Mouse (Mus musculus) limb, embryonic 15.5 days (tissue): ENCODE data around the gene Dmpk. TPM values are rescaled to one million over a fixed set of nuclear protein-coding genes. Genes with fewer than 3 reads are reported as not detected.

ENCODE experiments used
- ATAC-seq: fragments of 200-750 bp; cut with Nextera tagmentation; 2 replicates; pipeline ENCODE4 v1.8.0; 2017; ENCODE audit warnings: low read depth, moderate TSS enrichment; ENCODE audit not compliant: insufficient number of reproducible peaks, low FRiP score, low TSS enrichment
- H3K27ac ChIP-seq: fragments of 300-500 bp; sonication (generic); 2 replicates; pipeline ENCODE4 v1.5.1; 2015; ENCODE audit warnings: moderate library complexity, mild to moderate bottlenecking, inconsistent platforms
- H3K27me3 ChIP-seq: fragments of 300-500 bp; sonication (generic); 2 replicates; pipeline ENCODE4 v1.6.1; 2015; ENCODE audit warnings: inconsistent platforms
- H3K36me3 ChIP-seq: fragments of 300-500 bp; sonication (generic); 2 replicates; pipeline ENCODE4 v1.6.1; 2015; ENCODE audit warnings: inconsistent platforms
- H3K4me1 ChIP-seq: fragments of 300-500 bp; sonication (generic); 2 replicates; pipeline ENCODE4 v1.6.1; 2015; ENCODE audit warnings: inconsistent platforms
- H3K4me2 ChIP-seq: fragments of 300-500 bp; sonication (generic); 2 replicates; pipeline ENCODE4 v1.6.1; 2015; ENCODE audit warnings: mild to moderate bottlenecking, inconsistent platforms
- H3K4me3 ChIP-seq: fragments of 300-500 bp; sonication (generic); 2 replicates; pipeline ENCODE4 v1.5.1; 2015; ENCODE audit warnings: mild to moderate bottlenecking, inconsistent platforms
- H3K9ac ChIP-seq: fragments of 300-500 bp; sonication (generic); 2 replicates; pipeline ENCODE4 v1.6.1; 2015; ENCODE audit warnings: inconsistent platforms
- H3K9me3 ChIP-seq: fragments of 300-500 bp; sonication (generic); 2 replicates; pipeline ENCODE4 v1.6.1; 2016; ENCODE audit warnings: inconsistent platforms
- WGBS: fragments of 180-500 bp; shearing (Covaris S2); methylation state at CpG from one replicate; pipeline ENCODE4 v1.1.7; 2015; 5-methylcytosine and 5-hydroxymethylcytosine counted together
- polyA plus RNA-seq: library from polyadenylated mRNA; unstranded; fragments of >200 nt; fragmentation: Nextera tagmentation; extraction: Ambion mirVana; gene quantifications from 2 replicates; pipeline ENCODE4 v1.2.1, GENCODE M21; 2015

Gene Dmpk
- polyA plus RNA-seq, 1 experiment from 2014 or later: 32.5 TPM

GRCm38 (mm10) chr7:19076586-19076991 is 7.1 kb upstream of the Dmpk start:
- no peak for ATAC-seq

DNA sequence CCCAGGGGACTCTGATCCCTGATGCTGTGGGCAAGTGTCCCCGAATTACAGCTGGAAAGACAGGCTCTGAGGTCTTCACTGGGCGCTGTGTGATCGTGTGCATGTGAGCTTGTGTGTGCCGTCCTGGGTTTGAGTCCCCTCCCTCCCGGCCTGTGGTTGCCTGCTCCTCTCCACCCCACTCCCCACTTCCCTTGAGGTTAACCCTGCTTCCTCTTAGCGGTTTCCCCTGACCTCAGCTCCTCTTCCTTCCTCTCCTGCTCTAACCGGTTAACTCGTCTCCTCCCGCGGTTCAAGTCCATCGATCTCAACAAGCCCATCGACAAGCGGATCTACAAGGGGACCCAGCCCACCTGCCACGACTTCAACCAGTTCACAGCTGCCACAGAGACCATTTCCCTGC is 5.9 kb upstream of the Dmpk start:
- WGBS: 79% methylated on average over 14 of the region's 14 CpGs
- H3K4me2 ChIP-seq: peak overlapping the region; percentile 67
- H3K9me3 ChIP-seq: no peaks in the 10 kb centered on the region
- H3K4me3 ChIP-seq: peak overlapping the region; percentile 95
- peak overlapping the region; percentile 100; the same call in 1 of the 2 replicates for H3K9ac ChIP-seq
- no peak overlapping the region for H3K27ac ChIP-seq
- H3K27me3 ChIP-seq: no peaks in the 10 kb centered on the region
- H3K4me1 ChIP-seq: peaks cover 37% of the 10 kb centered on the region
- no peak for ATAC-seq
- peaks cover 49% of the 10 kb centered on the region for H3K36me3 ChIP-seq

More at GRCm38 (mm10) chr7:19076586-19076991, 7.1 kb upstream of the Dmpk start:
- Histone ChIP-seq H3K4me3 (peak overlapping the region; percentile 95), H3K4me1 (peaks cover 26% of the 10 kb centered on the region), H3K36me3 (peaks cover 37% of the 10 kb centered on the region), H3K9ac (peak overlapping the region; percentile 100), H3K27me3 (no peaks in the 10 kb centered on the region), H3K27ac (peak overlapping the region; percentile 84), H3K4me2 (peak overlapping the region; percentile 67), H3K9me3 (no peaks in the 10 kb centered on the region)
- WGBS: under 1% methylated on average over 22 of the region's 22 CpGs

DNA sequence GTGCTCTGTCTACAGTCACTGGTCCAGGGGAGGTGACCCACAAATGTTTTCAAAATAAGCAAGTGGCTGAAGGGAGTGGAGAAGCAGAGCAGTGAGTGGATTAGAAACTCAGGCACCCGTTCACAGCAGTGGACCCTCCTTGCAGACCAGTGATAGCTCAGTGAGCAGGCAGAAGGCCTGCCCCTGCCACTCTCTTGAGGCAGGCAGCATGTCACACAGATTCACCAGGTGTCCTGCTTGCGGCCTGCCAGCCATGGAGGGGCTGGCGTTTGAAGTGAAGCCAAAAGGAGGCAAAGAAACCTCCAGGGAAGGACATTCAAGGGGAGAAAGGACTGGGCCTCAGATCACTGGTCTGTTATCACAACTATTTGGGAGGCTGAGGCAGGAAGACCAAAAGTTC is 4.9 kb upstream of the Dmpk start:
- Histone ChIP-seq H3K27ac (no peak overlapping the region), H3K4me1 (peaks cover 47% of the 10 kb centered on the region), H3K9me3 (no peaks in the 10 kb centered on the region), H3K4me3 (no peak overlapping the region), H3K4me2 (no peak overlapping the region), H3K9ac (no peak overlapping the region), H3K36me3 (peaks cover 53% of the 10 kb centered on the region), H3K27me3 (no peaks in the 10 kb centered on the region)
- ATAC-seq: no peak
- WGBS: 86% methylated on average over 3 of the region's 3 CpGs

- Histone ChIP-seq H3K27me3 (no peaks in the 10 kb centered on the region), H3K9ac (no peak overlapping the region), H3K9me3 (no peaks in the 10 kb centered on the region), H3K4me1 (peaks cover 60% of the 10 kb centered on the region), H3K36me3 (peaks cover 53% of the 10 kb centered on the region), H3K27ac (no peak overlapping the region), H3K4me2 (no peak overlapping the region), H3K4me3 (no peak overlapping the region)
- no peak for ATAC-seq
- WGBS: 89% methylated on average over 19 of the region's 19 CpGs
Observed at GRCm38 (mm10) chr7:19080451-19080950, 3.1 kb upstream of the Dmpk start.

GRCm38 (mm10) chr7:19082171-19082570 is 1.5 kb upstream of the Dmpk start:
- H3K27ac ChIP-seq: peak overlapping the region; percentile 73
- no peak overlapping the region for H3K4me2 ChIP-seq
- H3K4me1 ChIP-seq: peaks cover 68% of the 10 kb centered on the region
- 85% methylated on average over 4 of the region's 4 CpGs for WGBS
- peaks cover 59% of the 10 kb centered on the region for H3K36me3 ChIP-seq
- H3K9me3 ChIP-seq: no peaks in the 10 kb centered on the region
- ATAC-seq: no peak
- H3K9ac ChIP-seq: no peak overlapping the region
- H3K27me3 ChIP-seq: no peaks in the 10 kb centered on the region
- no peak overlapping the region for H3K4me3 ChIP-seq

DNA sequence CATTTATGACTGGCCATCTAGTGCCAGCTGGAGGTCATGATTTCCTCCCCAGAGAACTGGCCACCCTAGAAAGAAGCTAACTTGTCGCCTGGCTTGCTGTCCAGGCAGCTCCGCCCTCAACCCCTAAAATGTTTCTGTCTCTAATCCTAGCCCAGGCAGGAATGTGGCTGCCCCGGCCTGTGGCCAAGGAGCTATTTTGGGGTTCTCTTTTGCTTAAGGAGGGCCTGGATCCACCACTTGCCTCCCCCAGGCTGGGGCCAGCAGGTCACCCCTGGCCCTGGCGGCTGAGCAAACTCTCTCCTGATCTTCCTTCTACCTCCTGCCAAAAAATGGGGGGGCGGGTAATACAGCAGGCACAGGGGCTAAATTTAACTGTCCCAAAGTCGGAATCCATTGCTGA is 553 bp upstream of the Dmpk start:
- no peak overlapping the region for H3K4me2 ChIP-seq
- peaks cover 60% of the 10 kb centered on the region for H3K4me1 ChIP-seq
- peak; percentile 12; the same call in 1 of the 2 replicates for ATAC-seq
- H3K27me3 ChIP-seq: no peaks in the 10 kb centered on the region
- no peaks in the 10 kb centered on the region for H3K9me3 ChIP-seq
- H3K4me3 ChIP-seq: no peak overlapping the region
- H3K27ac ChIP-seq: peak overlapping the region; percentile 73
- peaks cover 65% of the 10 kb centered on the region for H3K36me3 ChIP-seq
- WGBS: 46% methylated on average over 6 of the region's 6 CpGs
- peak overlapping the region; percentile 26; the same call in 1 of the 2 replicates for H3K9ac ChIP-seq

DNA sequence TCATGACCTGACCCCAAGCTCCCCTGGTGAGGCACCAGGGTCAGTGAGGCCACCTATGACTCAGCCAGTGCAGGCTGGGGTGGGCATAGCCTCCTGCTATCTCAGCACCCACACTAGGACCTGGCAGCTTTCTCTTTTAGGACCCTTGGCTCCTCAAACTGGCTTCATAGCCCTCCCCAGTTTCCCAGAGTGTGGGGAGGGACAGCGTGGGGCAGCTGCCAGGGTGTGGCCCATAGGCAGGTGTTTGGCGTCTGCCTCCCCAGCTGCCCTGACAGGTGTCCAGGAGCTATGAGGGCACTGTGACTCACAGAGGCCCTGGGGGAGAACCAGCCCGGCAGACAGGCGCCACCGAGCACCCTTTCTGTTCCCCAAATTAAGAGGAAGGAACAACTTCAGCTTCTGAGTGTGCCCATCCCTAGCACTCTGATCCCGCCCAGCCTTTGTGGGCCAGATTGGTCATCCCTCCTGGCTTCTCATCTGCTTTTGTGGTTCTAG is 675 bp downstream of the Dmpk start:
- H3K4me3 ChIP-seq: peak overlapping the region; percentile 34
- peak overlapping the region; percentile 73 for H3K27ac ChIP-seq
- ATAC-seq: no peak
- 58% methylated on average over 6 of the region's 6 CpGs for WGBS
- H3K4me1 ChIP-seq: peaks cover 55% of the 10 kb centered on the region
- no peaks in the 10 kb centered on the region for H3K27me3 ChIP-seq
- no peaks in the 10 kb centered on the region for H3K9me3 ChIP-seq
- H3K4me2 ChIP-seq: peak overlapping the region; percentile 45
- H3K36me3 ChIP-seq: peaks cover 63% of the 10 kb centered on the region
- H3K9ac ChIP-seq: no peak overlapping the region

DNA sequence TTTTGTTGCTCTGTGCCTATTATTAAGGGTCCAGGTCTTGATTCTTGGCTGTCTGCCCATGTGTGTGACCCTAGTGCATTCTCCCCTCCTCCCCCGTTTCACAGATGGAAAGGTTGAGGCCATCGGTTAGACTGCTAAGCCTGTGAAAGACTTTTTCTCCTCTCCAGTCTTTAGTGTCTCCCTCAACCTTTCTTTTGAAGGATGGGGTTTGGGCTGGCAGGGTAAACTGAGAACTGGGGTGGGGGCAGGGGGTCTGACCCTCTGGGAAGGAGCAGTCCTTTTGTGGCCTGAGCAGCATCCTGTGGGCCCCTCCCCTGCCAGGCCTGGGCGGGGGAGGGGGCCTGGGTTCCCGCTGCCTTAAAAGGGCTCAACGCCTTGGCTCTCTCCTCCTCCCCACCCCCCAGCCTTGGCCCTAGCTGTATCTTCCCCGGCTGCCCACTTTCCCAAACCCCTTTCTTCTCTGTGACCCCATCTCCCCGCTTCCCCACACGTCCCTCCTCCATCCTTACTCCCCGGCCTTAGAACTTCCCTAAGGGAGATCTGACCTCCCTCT is 1.3 kb downstream of the Dmpk start:
- no peak for ATAC-seq
- peak overlapping the region; percentile 11 for H3K4me3 ChIP-seq
- H3K36me3 ChIP-seq: peaks cover 61% of the 10 kb centered on the region
- peak overlapping the region; percentile 36 for H3K4me2 ChIP-seq
- H3K4me1 ChIP-seq: peaks cover 55% of the 10 kb centered on the region
- H3K27me3 ChIP-seq: no peaks in the 10 kb centered on the region
- 27% methylated on average over 6 of the region's 9 CpGs for WGBS
- no peak overlapping the region for H3K9ac ChIP-seq
- H3K9me3 ChIP-seq: no peaks in the 10 kb centered on the region
- peak overlapping the region; percentile 22; the same call in 1 of the 2 replicates for H3K27ac ChIP-seq

DNA sequence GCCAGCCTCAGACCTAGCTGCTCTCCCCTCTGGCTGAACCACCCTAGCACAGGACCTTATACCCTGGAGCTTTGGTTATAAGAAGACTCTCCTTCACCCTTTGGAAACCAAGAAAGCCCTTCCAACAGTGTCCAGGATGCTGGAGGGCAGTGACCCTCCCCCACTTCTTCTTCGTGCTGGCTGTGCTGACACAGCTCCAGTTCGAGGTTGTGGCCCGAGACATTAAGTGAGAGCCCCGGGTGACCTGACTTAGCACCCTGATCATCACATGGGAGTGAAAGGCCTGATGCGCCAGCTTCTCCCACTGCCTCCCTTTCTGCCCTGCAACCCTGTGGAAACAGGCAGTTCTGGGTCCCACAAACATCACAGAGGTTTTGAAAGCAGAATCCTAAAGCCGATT is 1.8 kb downstream of the Dmpk start:
- H3K27me3 ChIP-seq: no peaks in the 10 kb centered on the region
- no peak overlapping the region for H3K9ac ChIP-seq
- H3K9me3 ChIP-seq: no peaks in the 10 kb centered on the region
- no peak for ATAC-seq
- H3K27ac ChIP-seq: 0 out of 2 replicates have a peak overlapping the region, but pooled peaks have one; percentile 1
- 11% methylated on average over 6 of the region's 6 CpGs for WGBS
- peaks cover 55% of the 10 kb centered on the region for H3K4me1 ChIP-seq
- peaks cover 61% of the 10 kb centered on the region for H3K36me3 ChIP-seq
- H3K4me2 ChIP-seq: peak overlapping the region; percentile 36
- H3K4me3 ChIP-seq: peak overlapping the region; percentile 11

GRCm38 (mm10) chr7:19086042-19086441 is 2.4 kb downstream of the Dmpk start:
- ATAC-seq: no peak
- Histone ChIP-seq H3K9ac (no peak overlapping the region), H3K4me1 (peaks cover 55% of the 10 kb centered on the region), H3K36me3 (peaks cover 61% of the 10 kb centered on the region), H3K4me2 (peak overlapping the region; percentile 36; the same call in 1 of the 2 replicates), H3K9me3 (no peaks in the 10 kb centered on the region), H3K27ac (0 out of 2 replicates have a peak overlapping the region, but pooled peaks have one; percentile 1), H3K27me3 (peaks cover 4% of the 10 kb centered on the region; the same call in 1 of the 2 replicates), H3K4me3 (peak overlapping the region; percentile 11; the same call in 1 of the 2 replicates)
- 11% methylated on average over 14 of the region's 14 CpGs for WGBS

DNA sequence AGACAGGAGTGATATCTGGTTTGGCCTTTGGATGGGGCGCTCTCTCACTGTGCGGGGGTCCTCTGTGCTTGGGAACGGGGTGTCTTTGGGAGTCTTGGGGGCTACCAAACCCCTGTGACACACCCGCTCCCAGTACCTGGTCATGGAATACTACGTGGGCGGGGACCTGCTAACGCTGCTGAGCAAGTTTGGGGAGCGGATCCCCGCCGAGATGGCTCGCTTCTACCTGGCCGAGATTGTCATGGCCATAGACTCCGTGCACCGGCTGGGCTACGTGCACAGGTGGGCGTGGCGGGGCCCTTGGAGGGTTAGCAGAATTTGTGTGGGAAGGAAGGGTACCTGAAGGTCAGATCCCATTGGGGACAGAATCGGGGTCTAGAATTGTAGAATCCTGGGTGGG is 3.1 kb downstream of the Dmpk start:
- Histone ChIP-seq H3K4me2 (no peak overlapping the region), H3K27ac (no peak overlapping the region), H3K4me3 (no peak overlapping the region), H3K9me3 (no peaks in the 10 kb centered on the region), H3K36me3 (peaks cover 55% of the 10 kb centered on the region), H3K4me1 (peaks cover 58% of the 10 kb centered on the region), H3K9ac (no peak overlapping the region), H3K27me3 (peaks cover 4% of the 10 kb centered on the region; the same call in 1 of the 2 replicates)
- ATAC-seq: no peak
- 59% methylated on average over 18 of the region's 18 CpGs for WGBS

DNA sequence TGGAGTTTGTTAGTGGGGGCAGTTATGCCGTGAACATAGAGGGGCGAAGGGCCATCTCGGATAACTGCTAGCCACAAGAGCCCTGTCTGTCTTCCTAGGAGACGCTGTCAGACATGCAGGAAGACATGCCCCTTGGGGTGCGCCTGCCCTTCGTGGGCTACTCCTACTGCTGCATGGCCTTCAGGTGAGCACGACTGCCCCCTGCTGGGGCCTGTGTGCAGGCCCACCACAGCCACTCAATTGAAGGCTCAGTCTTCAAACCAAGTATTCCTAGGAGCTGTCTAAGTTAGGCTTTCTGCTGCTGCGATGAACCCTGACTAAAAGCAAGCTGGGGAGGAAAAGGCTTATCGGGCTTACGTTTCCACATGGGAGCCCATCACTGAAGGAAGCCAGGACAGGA is 5.2 kb downstream of the Dmpk start:
- H3K4me2 ChIP-seq: no peak overlapping the region
- H3K27me3 ChIP-seq: peaks cover 4% of the 10 kb centered on the region; the same call in 1 of the 2 replicates
- peaks cover 41% of the 10 kb centered on the region for H3K36me3 ChIP-seq
- no peak for ATAC-seq
- 44% methylated on average over 10 of the region's 10 CpGs for WGBS
- no peaks in the 10 kb centered on the region for H3K9me3 ChIP-seq
- H3K27ac ChIP-seq: no peak overlapping the region
- peaks cover 56% of the 10 kb centered on the region for H3K4me1 ChIP-seq
- H3K9ac ChIP-seq: no peak overlapping the region
- H3K4me3 ChIP-seq: no peak overlapping the region
